Mouse (Mus musculus): ENCODE data around the gene Trim10. TPM values are rescaled to one million over a fixed set of nuclear protein-coding genes. Genes with fewer than 3 reads are reported as not detected.

Trim10 gene
- polyA plus RNA-seq, 1 experiment from 2014 or later, result 1.8 TPM

DNA sequence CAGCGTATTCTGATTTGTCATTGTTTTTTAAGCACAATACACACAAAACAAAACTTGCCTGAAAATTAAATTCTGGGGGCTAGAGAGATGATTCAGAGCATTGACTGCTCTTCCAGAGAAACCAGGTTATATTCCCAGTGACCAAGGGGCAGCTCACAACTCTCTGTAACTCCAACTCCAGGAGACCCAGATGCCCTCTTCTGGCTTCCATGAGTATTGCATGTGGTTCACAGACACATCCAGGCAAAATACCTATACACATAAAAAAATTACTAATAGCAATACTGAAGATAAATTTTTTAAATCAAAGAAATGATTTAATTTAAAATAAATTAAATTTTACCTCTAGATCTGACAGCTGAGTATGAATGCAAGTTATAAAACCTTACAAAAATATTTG is 27.2 kb downstream of the Trim10 start:
- Histone ChIP-seq H3K4me2 (no peak overlapping the region), H3K27me3 (peaks cover 3% of the 10 kb centered on the region; the same call in 1 of the 2 replicates), H3K9me3 (no peaks in the 10 kb centered on the region), H3K4me3 (no peak overlapping the region), H3K4me1 (no peaks in the 10 kb centered on the region), H3K36me3 (no peaks in the 10 kb centered on the region), H3K27ac (no peak overlapping the region), H3K9ac (no peak overlapping the region)
- no peak for ATAC-seq (ENCODE audit: insufficient number of reproducible peaks, insufficient read depth, low FRiP score, low TSS enrichment, low read depth)
- WGBS, result 81% methylated on average over 1 of the region's 1 CpGs

DNA sequence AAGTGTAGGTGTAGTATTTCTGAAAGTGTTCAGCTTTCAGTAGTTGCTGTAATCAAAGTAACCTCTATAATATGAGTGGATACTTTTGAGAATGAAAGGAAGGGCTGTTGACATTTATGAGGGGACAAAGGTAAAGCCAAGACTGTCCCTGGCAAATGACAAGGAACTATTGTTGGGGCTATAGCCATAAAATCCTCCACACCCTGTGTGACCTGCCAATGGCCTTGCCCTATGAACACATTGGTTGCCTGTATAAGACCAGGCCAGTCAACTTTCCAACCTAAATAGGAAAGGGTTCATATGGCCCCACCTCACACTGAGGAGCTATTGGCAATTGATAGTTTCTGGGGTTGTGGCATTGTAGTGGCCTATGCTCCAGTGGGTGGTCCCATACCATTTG is 27.7 kb downstream of the Trim10 start:
- no peak overlapping the region for H3K4me3 ChIP-seq
- no peaks in the 10 kb centered on the region for H3K9me3 ChIP-seq
- H3K36me3 ChIP-seq, result no peaks in the 10 kb centered on the region
- no peak overlapping the region for H3K4me2 ChIP-seq
- H3K27me3 ChIP-seq, result peaks cover 3% of the 10 kb centered on the region; the same call in 1 of the 2 replicates
- H3K27ac ChIP-seq, result no peak overlapping the region
- no peak for ATAC-seq (ENCODE audit: insufficient number of reproducible peaks, insufficient read depth, low FRiP score, low TSS enrichment, low read depth)
- no peak overlapping the region for H3K9ac ChIP-seq
- H3K4me1 ChIP-seq, result no peaks in the 10 kb centered on the region

DNA sequence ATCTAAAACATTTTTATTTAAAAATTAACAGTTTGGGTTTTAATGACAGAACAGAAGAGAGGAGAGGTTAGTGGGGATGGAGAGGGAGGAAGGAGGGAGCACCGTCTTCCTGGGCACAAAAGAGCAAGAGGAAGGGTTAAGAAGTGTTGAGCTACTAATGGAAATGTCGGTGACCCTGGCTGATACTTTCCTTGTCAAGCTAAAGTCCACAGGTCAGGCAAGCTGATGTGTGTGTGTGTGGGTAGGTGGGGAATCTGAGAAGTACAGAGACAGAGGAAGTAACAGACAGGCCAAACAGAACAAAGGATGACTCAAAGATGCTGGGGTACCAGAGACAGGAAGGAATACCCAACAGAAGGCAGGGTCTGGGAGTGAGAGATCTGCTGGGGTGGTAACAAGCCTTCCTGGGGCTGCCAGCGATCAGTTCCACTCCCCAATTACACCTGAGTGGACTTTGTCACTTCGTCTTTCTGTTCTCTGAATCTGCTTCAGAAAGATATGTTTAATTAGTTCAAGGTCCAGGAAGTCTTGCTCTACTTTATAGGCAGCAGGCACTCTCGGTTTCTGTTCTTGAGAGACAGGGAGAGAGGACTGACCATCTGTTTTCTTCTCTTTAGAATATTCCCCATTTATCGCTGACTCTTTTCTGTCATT is 28.3 kb downstream of the Trim10 start, which contains the start of gene Trim31:
Trim31 (plus strand) TSS at position 567 of the 654 bp plus-strand sequence.
- H3K36me3 ChIP-seq, result no peaks in the 10 kb centered on the region
- H3K9me3 ChIP-seq, result no peaks in the 10 kb centered on the region
- ATAC-seq (ENCODE audit: insufficient number of reproducible peaks, insufficient read depth, low FRiP score, low TSS enrichment, low read depth), result no peak
- WGBS, result 67% methylated on average over 6 of the region's 6 CpGs
- no peak within 1 kb of the TSS for H3K27ac ChIP-seq
- H3K4me2 ChIP-seq, result no peak within 1 kb of the TSS
- H3K4me3 ChIP-seq, result no peak within 1 kb of the TSS
- H3K4me1 ChIP-seq, result no peaks in the 10 kb centered on the region
- peaks cover 3% of the 10 kb centered on the region; the same call in 1 of the 2 replicates for H3K27me3 ChIP-seq
- H3K9ac ChIP-seq, result no peak within 1 kb of the TSS

DNA sequence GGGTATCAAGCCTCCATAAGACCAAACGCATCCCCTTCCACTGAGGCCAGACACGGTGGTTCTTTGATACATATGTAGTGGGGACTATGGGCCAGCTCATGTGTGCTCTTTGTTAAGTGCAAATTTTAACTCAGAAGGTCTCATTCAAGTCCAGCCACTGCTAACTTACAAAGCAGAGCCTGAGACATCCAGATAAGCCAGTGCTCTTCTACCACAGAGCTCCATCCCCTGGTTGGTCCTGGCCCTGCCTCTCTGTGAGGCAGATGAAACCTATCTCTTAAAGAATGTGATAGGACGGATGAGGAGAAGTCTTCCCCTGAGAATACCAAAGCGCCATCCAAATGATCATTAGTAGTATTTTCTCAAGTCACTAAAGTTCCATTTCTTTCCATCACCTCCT is 30.0 kb downstream of the Trim10 start:
- Histone ChIP-seq H3K27me3 (peaks cover 3% of the 10 kb centered on the region; the same call in 1 of the 2 replicates), H3K9ac (no peak overlapping the region), H3K4me3 (no peak overlapping the region), H3K4me2 (no peak overlapping the region), H3K36me3 (no peaks in the 10 kb centered on the region), H3K9me3 (no peaks in the 10 kb centered on the region), H3K27ac (no peak overlapping the region), H3K4me1 (no peaks in the 10 kb centered on the region)
- no peak for ATAC-seq (ENCODE audit: insufficient number of reproducible peaks, insufficient read depth, low FRiP score, low TSS enrichment, low read depth)
- 74% methylated on average over 4 of the region's 4 CpGs for WGBS

DNA sequence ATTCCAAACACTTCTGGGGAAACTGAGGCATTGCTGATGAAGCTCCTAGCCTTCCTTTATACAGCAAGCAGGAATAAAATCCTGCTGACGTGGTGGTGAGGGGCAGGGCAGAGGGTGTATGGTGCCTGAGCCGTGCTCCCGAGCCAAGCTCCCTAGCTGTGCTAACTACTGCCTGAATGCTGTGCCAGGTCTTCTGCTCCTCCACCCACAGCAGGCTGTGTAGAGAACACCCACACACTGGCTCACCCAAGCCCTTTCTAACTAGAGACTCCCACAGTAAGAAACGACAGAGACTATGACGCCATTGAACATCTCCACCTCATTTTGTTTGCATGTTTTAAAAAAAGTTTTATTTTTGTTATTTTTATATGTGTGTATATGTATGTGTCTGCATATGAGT is 30.6 kb downstream of the Trim10 start:
- Histone ChIP-seq H3K36me3 (no peaks in the 10 kb centered on the region), H3K9me3 (no peaks in the 10 kb centered on the region), H3K4me1 (no peaks in the 10 kb centered on the region), H3K27ac (no peak overlapping the region), H3K4me2 (no peak overlapping the region), H3K27me3 (peaks cover 3% of the 10 kb centered on the region; the same call in 1 of the 2 replicates), H3K9ac (no peak overlapping the region), H3K4me3 (no peak overlapping the region)
- no peak for ATAC-seq (ENCODE audit: insufficient number of reproducible peaks, insufficient read depth, low FRiP score, low TSS enrichment, low read depth)
- WGBS, result 85% methylated on average over 5 of the region's 5 CpGs

DNA sequence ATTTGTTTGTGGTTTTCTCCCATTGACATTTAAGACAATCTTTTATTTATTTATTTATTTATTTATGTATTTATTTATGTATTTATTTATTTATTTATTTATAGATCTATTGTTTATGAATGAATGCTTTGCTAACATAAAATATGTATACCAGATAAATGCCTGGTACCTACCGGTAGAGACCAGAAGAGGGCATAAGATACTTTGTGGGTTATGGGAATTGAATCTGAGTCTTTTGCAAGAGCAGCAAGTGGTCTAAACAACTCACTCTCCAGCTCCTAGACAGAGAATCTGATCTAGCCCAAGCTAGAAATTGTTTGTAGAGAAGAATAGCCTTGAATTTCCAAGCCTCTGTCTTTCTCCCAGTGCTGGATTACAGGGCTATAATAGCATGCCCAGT is 31.3 kb downstream of the Trim10 start:
- Histone ChIP-seq H3K4me1 (no peaks in the 10 kb centered on the region), H3K4me2 (no peak overlapping the region), H3K36me3 (no peaks in the 10 kb centered on the region), H3K4me3 (no peak overlapping the region), H3K9ac (no peak overlapping the region), H3K27ac (no peak overlapping the region), H3K9me3 (no peaks in the 10 kb centered on the region), H3K27me3 (peaks cover 3% of the 10 kb centered on the region; the same call in 1 of the 2 replicates)
- WGBS, result 36% methylated on average over 1 of the region's 1 CpGs
- no peak for ATAC-seq (ENCODE audit: insufficient number of reproducible peaks, insufficient read depth, low FRiP score, low TSS enrichment, low read depth)

DNA sequence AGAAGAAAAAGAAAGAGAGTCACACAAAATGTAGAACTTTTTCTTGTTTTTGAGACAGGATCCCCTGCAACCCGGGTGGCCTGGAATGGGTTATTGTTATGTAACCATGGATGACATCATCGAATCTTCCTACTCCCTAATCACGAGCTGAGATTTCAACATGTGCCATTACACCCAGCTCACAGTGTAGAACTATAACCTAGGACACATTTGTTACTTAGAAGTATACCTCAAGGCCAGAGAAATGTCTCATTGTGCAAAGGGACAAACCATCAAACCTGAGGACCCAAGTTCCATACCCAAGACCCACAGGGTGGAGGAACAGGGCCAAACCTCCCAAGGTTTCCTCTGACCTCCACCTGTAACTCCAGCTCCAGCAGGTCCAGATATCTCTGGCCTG is 34.3 kb downstream of the Trim10 start:
- no peak overlapping the region for H3K9ac ChIP-seq
- no peaks in the 10 kb centered on the region for H3K9me3 ChIP-seq
- no peak overlapping the region for H3K4me2 ChIP-seq
- H3K27me3 ChIP-seq, result no peaks in the 10 kb centered on the region; the same call in 1 of the 2 replicates
- no peaks in the 10 kb centered on the region for H3K36me3 ChIP-seq
- 70% methylated on average over 3 of the region's 3 CpGs for WGBS
- no peak for ATAC-seq (ENCODE audit: insufficient number of reproducible peaks, insufficient read depth, low FRiP score, low TSS enrichment, low read depth)
- H3K4me3 ChIP-seq, result no peak overlapping the region
- H3K4me1 ChIP-seq, result no peaks in the 10 kb centered on the region
- H3K27ac ChIP-seq, result no peak overlapping the region

DNA sequence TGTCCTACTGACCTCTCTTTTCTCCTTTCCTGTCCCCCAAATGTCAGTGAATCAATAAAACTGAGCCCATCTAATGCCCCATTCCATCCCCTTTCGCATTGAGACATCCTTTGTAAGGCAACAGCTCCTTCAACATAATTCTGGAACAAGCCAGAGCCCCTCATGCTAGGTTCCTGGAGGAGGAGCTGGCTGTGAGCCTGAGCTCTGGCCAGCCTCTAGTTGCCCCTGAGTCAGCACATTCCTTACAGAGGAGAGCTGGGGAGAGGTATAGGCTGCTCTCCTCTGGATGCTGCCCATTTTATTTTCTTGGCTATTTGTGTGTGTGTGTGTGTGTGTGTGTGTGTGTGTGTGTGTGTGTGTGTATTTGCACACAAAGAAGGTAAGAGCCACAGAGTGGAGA is 38.9 kb downstream of the Trim10 start:
- Histone ChIP-seq H3K27me3 (peaks cover 3% of the 10 kb centered on the region), H3K4me1 (no peaks in the 10 kb centered on the region), H3K4me2 (no peak overlapping the region), H3K9me3 (no peaks in the 10 kb centered on the region), H3K36me3 (no peaks in the 10 kb centered on the region), H3K9ac (no peak overlapping the region), H3K27ac (no peak overlapping the region), H3K4me3 (no peak overlapping the region)
- WGBS, result 54% methylated on average over 1 of the region's 1 CpGs
- ATAC-seq (ENCODE audit: insufficient number of reproducible peaks, insufficient read depth, low FRiP score, low TSS enrichment, low read depth), result no peak

DNA sequence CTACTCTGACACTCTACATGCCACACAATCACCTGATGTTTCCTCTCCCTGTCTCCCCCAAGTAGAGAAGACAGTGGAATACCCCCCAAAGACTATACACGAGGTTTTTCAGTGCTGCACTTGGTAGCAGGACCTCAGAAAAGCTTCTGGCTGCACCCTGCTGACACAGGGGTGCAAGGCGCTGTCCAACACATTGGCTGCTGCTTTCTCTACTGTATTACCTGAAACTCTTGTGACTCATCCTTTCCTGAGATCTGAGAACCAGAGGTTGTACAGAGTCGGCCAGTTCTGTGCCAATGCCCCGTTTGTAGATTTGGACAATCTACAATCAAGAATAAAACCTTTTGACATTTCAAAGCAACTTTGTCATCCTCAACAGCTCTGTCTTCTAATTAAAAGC is 40.4 kb downstream of the Trim10 start:
- Histone ChIP-seq H3K9ac (no peak overlapping the region), H3K27ac (no peak overlapping the region), H3K36me3 (no peaks in the 10 kb centered on the region), H3K4me2 (no peak overlapping the region), H3K4me3 (no peak overlapping the region), H3K9me3 (no peaks in the 10 kb centered on the region), H3K4me1 (no peaks in the 10 kb centered on the region), H3K27me3 (peaks cover 3% of the 10 kb centered on the region)
- ATAC-seq (ENCODE audit: insufficient number of reproducible peaks, insufficient read depth, low FRiP score, low TSS enrichment, low read depth), result no peak
- WGBS, result 51% methylated on average over 4 of the region's 4 CpGs

DNA sequence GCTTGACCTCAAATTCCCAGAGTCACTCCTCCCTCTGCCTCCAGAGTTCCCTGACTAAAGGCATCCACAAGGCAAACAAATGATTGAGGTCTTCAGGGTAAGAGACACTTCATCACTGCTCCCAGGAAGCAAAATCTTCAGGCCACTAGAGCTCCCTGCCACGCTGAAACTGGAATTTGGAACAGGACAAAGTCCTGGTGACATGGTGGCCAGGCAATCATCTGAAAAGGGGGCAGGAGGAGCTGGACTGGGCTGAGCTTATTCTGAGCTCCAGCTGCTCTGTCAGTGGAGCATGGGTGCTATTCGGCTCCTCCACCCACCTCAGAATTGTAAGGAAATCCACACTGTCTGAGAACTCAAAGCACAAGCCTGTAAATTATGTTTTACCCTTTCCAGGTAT is 42.7 kb downstream of the Trim10 start:
- no peaks in the 10 kb centered on the region for H3K9me3 ChIP-seq
- no peaks in the 10 kb centered on the region for H3K4me1 ChIP-seq
- ATAC-seq (ENCODE audit: insufficient number of reproducible peaks, insufficient read depth, low FRiP score, low TSS enrichment, low read depth), result no peak
- H3K4me3 ChIP-seq, result no peak overlapping the region
- H3K36me3 ChIP-seq, result no peaks in the 10 kb centered on the region
- no peak overlapping the region for H3K4me2 ChIP-seq
- H3K9ac ChIP-seq, result no peak overlapping the region
- 82% methylated on average over 2 of the region's 2 CpGs for WGBS
- peaks cover 8% of the 10 kb centered on the region for H3K27me3 ChIP-seq
- H3K27ac ChIP-seq, result no peak overlapping the region

DNA sequence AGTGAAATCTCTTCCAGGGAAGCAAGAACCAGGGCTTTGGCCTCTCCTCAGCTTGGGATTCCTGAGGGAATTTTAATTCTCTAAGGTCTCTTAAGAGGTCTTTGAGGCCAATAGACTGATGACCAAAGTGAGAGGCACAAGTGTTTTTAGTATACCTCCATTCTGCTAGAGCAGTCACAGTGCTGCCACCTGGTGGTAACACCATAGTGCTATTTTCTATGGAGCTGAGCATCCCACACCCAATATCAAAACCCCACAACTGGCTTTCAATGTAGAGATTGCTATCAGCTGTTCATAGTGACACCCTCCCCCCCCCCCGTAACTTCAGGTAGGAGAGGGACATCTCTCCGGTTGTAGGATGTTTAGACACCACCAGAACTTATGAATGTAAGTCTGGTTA is 44.7 kb downstream of the Trim10 start:
- no peak for ATAC-seq (ENCODE audit: insufficient number of reproducible peaks, insufficient read depth, low FRiP score, low TSS enrichment, low read depth)
- Histone ChIP-seq H3K9me3 (no peaks in the 10 kb centered on the region), H3K4me2 (no peak overlapping the region), H3K27ac (no peak overlapping the region), H3K36me3 (no peaks in the 10 kb centered on the region), H3K4me1 (no peaks in the 10 kb centered on the region), H3K4me3 (no peak overlapping the region), H3K9ac (no peak overlapping the region), H3K27me3 (peaks cover 8% of the 10 kb centered on the region)
- 3% methylated on average over 2 of the region's 2 CpGs for WGBS

DNA sequence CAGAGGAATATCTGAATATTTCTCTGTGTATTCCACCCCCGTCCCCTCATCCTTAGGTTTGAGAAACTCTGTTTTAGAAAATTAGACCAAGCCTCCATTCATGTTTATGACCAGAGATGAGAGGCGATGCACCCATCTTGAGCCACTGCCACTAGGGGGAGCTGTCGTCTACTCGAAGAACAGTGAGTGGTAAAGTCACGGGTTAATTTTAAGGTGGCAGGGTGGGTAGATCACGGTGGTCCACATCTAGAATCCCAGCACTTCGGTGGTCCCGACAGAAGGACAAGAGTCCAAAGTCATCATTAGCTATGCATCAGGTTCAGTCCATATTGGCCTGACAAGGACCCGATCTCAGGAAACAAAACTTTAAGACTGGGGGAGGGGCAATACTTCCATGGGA is 45.7 kb downstream of the Trim10 start:
- Histone ChIP-seq H3K27me3 (peaks cover 8% of the 10 kb centered on the region), H3K4me3 (no peak overlapping the region)
- 15% methylated on average over 9 of the region's 9 CpGs for WGBS

More for the DNA sequence above, 45.7 kb downstream of the Trim10 start:
- no peak overlapping the region for H3K27ac ChIP-seq
- ATAC-seq (ENCODE audit: insufficient number of reproducible peaks, insufficient read depth, low FRiP score, low TSS enrichment, low read depth), result no peak; the same call in 1 of the 2 replicates
- H3K4me1 ChIP-seq, result no peaks in the 10 kb centered on the region
- H3K36me3 ChIP-seq, result no peaks in the 10 kb centered on the region
- no peaks in the 10 kb centered on the region for H3K9me3 ChIP-seq
- no peak overlapping the region for H3K4me2 ChIP-seq
- H3K9ac ChIP-seq, result no peak overlapping the region

All from embryonic facial prominence, embryonic 13.5 days (tissue).